Mouse (Mus musculus) liver, postnatal 0 days (tissue): ENCODE measurements around the gene Sod3.

Experiments used
- CTCF ChIP-seq: sonication (generic); IDR thresholded peaks from 2 replicates; pipeline ENCODE4 v1.5.1; 2016; ENCODE audit warnings: antibody characterized with exemption, low read depth
- EP300 ChIP-seq: IDR thresholded peaks from 2 replicates; pipeline ENCODE4 v1.6.1; 2016; ENCODE audit warnings: antibody characterized with exemption, low read depth, mild to moderate bottlenecking

DNA sequence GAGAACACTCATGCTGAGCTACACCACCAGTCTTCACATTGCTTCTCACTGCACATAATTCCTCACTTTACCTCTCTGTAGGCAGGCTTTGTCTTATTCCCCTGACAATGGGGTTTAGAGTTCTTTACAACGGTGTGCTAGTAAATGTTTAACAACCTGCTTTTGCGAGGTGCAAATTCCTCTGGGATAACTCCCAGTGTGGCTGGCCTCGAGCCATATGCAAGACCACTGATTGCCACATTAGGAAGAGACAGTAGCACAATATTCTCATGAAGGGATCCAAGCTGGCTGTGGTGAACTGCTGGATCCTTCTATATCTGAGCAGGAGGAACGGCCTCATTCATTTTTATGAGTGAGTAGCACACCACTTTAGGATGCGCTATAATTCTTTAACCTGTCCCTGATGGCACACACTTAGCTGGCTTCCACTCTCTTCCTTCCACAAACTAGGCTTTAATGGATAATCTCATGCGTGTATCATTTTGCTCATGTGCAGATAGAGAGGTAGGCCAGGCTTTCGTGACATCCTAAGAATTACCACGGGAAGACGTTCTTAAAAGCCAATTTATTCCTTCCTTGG, 6.3 kb upstream of the Sod3 start:
- TF ChIP-seq CTCF, result no peak
- no peak for TF ChIP-seq EP300
